Mouse (Mus musculus) liver, embryonic 14.5 days (tissue): Measurements from ENCODE around the gene Amotl1.

Experiments used
- CTCF ChIP-seq: IDR thresholded peaks from 2 replicates; pipeline ENCODE4 v1.5.1; 2016; ENCODE audit warnings: antibody characterized with exemption, low read depth, control low read depth
- EP300 ChIP-seq: IDR thresholded peaks from 2 replicates; pipeline ENCODE4 v1.6.1; 2016; ENCODE audit warnings: antibody characterized with exemption, low read depth

DNA sequence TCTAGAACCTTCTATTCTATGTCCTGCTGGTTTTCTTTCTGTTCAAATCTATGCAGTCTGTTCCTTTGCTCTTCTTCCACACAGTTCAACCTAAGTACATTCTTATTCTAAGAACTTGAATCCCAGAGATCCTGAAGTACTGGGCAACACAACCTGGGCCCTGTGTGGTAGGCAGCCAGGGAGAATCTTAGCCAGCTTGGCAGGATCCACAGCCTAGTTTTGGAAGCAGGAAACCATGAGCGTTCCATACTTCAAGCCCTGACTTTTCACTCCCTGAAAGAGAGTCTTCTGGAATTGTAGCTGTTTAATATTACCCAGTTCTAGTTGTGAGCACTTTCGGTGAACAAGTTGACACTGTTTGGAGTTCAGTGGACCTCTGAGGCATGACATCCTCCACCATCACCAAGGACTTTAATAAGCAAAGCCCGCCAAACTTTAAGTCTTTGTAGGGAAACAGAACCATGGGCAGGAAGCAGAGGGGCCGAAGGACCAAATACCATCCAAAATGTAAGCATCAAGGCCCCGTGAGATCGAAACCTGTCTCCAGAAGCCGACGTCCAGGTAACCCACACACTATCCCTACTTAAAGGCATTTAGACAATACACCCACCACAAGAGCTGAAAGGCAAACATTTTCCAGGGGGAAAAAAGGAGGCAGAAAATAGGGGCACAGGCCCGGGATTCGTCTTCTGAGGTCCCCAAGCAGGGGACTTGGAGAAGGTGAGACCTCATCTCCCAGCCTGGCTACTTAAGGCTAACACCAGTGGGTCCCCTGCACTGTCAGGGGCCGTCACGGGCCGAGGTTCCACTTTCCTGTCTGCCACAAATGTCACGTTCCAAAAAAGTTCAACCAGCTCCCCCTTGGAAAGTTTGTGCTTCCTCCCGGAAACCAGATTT lies 31.3 kb downstream of the Amotl1 start:
- TF ChIP-seq EP300 (no peak), CTCF (no peak)
